Mouse (Mus musculus) embryo, embryonic 10 days (tissue): ENCODE results near the gene 3110009E18Rik.

Source experiments
- DNase-seq: peaks from one replicate; pipeline ENCODE4 v3.0.0-alpha.2; 2015; ENCODE audit warnings: low spot score

The 3110009E18Rik gene

DNA sequence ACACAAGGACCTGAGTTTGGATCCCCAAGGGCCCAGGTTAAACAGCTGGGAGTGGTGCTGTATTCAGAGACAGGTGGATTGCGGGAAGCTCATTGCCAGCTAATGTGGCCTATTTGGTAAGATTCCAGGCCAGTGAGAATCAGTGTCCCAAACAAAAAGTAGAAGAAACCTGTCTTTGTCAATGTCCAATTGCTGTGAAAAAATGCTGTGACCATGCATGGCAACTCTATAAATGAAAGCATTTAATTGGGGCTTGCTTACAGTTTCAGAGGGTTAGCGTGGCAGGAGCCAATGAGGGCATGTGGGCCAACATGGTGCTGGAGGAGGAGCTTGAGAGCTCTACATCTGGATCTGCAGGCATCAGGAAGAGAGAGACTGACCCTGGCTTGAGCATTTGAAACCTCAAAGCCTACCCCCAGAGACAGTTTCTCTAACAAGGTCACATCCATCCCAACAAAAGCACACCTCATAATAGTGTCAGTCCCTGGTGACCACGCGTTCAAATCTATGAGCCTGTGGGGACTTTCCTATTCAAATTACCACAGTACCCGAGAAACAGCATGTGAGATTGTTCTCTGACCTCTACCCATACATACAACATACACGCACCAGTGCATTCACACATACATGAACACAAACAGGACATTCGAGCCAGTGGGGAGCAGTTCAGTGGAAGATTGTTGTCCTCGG lies 24.7 kb downstream of the 3110009E18Rik start:
- no peak for DNase-seq

DNA sequence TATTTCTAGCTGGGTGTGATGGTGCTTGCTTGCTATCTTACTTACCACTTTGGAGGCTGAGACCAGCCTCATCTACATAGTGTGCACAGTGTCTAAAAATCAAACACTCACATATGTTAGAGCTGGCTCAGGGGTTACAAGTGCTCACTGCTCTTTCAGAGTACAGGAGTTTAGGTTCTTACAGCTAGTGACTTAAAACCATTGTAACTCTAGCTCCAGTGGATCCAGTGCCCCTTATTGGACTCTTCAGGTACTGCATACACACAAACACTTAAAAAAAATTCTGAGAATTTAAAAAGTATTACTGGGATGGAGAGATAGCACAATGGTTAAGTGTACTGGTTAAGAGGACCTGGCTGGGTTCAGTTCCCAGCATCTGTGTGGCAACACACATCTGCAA lies 26.0 kb downstream of the 3110009E18Rik start:
- DNase-seq = no peak

DNA sequence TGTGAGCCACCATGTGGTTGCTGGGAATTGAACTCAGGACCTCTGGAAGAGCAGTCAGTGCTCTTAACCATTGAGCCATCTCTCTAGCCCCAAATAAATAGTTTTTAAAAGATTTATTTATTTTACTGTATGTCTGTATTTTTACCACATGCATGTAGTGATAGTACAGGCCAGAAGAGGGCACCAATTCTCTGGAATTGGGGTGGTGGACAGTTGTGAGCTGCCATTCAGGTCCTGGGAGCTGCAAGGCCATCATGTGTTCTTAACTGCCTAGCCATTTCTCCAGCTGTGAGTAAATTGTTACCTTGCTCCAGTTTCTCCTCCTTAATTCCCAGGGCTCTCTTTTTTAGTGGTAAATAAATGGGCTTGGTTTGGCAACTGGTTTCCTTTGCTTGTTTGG lies 33.2 kb downstream of the 3110009E18Rik start:
- DNase-seq = peak; percentile 67

DNA sequence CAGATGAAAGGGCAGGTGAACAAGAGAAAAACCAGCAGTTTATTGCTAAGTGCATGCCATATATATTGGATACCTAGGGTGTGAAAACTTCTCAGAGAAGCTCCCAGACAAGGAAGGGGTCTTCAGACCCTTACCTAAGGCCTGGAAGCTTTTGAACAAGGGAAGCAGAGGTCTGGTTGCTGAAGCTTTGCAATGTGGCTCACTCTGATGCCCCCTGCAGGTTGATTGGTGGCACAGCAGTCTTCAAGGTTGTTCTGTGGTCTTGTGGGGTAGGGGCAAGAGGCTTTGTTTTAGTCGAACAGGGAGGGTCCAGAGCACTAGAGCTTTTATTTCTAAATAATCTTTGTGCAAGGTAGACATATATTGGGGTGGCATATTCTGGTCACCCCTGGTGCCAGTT lies 34.3 kb downstream of the 3110009E18Rik start:
- DNase-seq = peak; percentile 68

DNA sequence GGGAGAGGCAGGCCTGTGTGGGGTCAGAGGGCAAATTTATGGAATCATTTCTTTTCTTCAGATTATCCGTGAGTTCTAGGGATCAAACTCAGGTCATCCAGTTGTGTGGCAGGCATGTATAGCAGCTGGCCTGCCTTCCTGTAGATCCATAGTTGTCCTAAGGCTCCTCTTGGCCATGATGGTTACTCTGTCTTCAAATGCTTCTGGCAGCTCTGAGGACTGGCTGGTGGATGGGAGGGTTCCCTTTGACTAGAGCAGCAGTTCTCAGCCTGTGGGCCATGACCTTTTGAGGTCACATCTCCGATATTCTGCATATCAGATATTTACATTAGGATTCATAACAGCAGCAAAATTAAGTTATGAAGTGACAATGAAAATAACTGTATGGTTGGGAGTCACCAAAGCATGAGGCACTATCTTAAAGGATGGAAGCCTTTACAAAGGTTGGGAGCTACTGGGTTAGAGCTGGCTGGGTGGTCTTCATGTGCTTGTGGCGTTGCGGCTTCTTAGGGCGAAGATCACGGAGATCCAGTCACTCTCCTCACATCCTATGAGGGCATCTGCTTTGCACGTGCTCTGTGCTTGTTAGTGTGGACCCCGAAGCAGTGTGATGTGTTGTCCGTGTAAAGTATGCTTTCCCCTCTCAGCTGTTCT lies 37.6 kb downstream of the 3110009E18Rik start:
- DNase-seq = no peak

DNA sequence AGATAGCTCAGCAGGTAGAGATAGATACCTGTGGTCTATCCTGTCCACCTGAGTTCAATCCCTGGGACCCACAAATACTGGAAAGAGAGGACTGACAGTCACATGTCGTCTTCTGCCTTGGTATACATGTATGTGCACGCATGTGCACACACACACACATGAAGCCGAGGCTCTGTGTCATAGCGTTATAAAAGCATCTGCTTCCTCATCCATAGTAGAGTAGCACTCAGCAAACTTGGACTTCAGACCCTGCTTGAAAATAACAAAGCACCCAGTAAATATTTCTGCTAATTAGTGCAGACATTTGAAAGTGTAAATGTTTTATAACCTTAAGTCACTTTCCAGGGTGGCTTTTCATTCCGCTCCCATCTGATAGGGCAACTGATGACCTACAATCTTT lies 40.5 kb downstream of the 3110009E18Rik start:
- DNase-seq = no peak

DNA sequence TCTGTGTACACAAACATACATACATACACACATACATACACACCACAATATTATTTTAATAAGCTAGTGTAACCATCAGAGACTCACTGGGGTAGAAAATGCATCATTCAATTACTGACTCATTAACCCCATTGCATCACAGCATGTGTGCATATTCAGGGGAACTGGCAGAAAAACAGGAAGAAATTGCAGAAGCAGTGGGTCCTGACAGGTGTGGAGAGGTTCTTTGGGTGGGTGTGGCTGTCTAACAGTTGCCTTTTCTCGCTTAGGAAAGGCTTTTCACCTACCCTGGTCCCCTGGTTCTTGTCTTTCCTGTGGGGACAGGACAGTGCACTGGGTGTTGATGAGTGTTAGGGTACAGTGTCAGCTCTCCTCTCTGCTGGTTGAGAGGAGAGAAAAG lies 41.6 kb downstream of the 3110009E18Rik start:
- DNase-seq = no peak

DNA sequence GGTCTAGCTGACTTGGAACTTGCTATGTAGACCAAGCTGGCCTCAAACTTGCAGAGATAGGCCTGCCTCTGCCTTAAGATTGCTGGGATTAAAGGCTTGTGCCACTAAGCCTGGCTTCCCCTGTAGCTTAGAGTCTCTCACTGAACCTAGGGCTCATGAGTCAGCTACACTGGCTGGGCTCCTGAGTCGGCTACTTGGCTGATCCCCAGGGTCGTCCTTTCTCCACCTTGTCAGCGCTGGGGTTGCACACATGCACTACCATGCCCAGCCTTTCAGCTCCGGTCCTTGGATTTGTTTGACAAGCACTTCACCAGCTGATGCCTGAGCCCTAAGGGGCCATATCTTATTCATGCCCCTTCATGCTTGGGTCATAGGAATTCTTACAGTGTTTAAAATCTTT lies 47.0 kb downstream of the 3110009E18Rik start:
- no peak for DNase-seq

DNA sequence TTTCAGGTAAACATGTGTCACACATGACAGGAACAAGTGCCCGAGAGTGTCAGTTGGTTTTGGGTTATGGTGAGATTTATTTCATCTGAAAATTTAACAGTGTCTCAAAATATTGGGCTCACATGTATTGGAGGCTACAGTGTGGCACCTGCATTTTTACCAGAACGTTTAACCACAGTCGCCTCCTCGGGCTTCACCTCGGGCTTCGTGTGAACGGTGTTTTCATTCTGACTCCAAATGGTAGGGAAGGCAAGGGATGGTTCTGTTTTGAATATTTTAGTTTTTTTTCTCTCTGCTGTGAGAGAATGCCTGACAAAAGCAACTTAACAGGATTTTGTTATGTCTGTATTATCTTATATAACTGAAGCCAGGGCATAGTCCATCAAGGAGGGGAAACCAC lies 47.7 kb downstream of the 3110009E18Rik start:
- no peak for DNase-seq

DNA sequence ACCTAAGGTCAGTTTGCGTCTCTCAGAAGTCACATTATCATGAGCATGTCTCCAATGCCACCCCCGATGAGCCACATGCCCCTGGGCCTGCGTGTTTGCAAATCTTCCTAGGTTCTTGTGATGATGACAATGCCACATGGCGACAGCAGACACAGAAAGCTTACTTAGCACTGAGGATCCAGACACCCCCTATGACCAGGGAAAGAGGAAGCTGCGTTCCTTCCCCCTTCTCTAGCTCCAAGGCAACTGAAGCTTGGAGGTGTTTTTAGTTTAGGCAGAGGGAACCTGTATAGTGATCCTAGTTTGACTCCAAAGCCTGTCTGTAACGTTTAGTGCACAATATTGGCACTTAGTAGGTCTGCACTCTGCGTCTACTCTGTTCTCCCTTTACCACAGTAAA lies 49.3 kb downstream of the 3110009E18Rik start:
- DNase-seq = no peak

DNA sequence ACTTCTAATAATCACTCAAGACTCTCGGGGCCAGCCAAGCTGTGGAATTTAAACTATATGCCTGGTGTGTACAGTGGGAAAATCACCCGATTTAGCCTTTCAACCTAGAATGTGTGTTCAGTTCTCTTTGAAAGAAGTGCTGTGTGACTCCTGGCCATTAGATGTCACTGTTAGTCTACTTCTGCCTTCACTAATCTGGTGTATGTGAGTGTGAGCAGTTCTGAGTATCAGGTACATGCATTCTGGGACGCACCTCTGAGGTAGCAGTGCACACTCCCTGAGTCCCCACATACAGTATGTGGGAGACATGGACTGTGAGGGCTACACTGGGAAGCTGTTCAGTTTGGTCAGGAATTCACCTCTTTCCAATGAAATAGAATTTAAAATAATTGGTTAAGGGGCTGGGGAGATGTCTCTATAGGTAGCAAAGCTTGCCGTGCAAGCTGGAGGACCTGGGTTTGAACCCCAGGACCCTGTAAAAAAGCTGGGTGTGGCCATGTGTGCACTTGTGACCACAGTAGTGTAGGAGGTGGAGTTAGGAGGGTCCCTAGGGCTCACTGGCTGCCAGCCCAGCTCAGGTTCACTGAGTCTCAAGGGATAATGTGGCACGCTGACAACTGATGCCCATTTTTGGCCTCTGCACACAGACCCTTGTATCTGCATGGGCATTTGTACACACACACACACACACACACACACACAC lies 51.0 kb downstream of the 3110009E18Rik start:
- DNase-seq = peak; percentile 57

DNA sequence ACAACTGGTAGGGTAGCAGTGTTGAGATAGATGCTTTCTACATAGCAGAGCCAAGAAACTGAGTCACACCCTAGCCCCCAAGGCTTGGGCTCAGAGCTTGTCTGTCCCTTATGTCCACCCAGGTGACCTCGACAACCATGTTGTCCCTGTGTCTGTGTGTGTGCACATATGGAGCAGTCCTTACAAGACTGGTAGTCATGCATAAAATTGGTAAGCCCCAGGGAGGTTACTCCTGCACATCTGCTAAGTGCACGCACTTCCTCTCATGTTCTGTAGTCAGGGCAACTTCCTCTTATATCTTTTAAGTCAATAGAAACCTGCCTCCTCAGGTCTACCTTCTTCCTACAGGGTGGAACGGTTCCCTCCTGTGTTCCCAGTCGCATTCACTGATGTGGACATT lies 54.0 kb downstream of the 3110009E18Rik start:
- DNase-seq = no peak

DNA sequence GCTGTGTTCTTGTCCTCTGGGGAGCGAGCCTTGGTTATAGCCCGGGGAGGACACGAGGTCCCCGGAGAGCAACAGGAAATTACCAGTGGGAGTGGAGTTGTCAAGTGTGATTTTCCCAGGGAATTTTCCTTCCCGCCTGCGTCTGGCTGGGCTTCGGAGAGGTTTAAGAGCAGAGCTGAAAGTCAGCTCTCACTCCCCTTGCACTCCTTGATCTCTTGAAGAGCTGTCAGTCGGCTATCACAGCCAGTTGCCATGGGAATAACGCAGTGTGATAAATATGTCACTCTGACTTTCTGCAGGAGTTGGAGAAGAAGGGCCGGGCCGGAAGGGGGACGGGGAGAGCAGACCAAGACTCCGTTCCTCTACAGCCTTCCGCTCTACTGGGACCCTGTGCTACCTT lies 55.3 kb downstream of the 3110009E18Rik start:
- DNase-seq = peak; percentile 34

DNA sequence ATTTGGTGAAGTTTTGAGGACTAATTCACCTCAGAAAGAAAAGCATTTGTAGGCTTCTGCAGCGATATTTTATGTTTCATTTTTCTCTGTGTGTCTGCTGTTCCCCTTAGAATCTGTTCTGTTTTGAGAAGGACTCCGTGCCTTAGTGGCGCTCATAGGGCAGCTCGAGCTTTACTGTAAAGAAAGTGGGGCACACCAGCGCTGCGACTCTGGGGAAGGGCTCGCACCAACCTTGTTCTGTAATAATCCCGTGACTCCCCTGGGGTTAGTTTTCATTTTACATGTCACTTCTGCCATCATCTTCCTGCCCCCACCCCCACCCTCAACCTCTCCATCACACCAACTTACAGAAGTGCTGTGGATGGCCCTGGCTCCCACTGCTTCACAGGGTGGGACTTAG lies 56.2 kb downstream of the 3110009E18Rik start:
- DNase-seq = no peak

DNA sequence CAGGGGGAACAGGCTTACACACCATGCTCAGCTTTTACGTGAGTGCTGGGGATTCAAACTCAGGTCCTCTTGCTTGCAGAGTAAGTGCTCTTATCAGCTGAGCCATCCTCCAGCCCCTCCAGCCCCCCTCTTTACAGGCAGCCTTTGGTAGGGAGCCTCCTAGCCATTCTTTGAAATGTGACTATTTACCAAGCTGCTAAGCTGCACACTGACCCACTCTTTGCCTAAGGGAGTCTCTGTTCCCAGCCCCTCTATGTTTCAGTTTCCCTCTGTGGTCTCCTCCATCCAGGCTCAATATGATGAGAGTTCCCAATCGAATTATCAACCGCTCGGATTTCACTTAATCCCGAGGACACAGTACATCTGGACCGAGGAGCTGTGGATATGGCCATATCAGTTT lies 65.2 kb downstream of the 3110009E18Rik start:
- DNase-seq = no peak

DNA sequence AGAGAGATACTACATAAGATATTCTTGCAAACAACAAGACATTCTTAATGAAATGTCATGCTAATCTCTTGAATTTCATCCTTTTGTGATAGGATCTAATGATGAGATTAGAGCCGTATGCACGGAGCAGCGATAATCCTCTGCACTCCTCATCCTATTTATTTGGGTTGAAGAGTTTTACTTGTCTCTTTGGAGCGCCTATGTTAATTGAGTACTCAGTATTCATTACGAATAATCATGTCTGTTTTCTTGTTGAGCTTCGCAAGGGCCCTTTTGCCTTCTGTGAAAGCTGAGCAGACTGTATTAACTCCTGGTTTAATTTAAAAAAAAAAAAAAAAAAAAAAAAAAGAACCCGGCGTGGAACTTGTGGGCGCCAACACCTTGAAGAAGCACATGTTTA lies 65.7 kb downstream of the 3110009E18Rik start:
- DNase-seq = no peak

DNA sequence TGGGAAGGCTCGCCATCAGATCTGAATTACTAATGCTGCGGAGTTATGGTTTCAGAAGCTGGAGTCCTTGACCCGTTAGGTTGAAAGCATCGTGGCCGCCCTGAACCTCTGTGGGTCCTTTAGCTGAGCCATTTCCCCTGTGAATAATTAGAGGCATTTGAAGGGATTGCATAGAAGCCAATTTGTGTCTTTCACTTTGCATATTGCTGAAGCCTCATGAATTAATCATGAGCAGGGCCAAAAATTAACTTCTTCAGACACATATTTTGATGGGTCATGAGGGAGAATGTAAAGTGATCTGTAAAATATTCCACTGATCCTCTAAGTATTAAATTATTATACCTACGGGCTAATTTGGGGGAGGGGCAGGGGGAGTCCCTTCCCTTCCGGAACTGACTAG lies 66.1 kb downstream of the 3110009E18Rik start:
- DNase-seq = no peak

DNA sequence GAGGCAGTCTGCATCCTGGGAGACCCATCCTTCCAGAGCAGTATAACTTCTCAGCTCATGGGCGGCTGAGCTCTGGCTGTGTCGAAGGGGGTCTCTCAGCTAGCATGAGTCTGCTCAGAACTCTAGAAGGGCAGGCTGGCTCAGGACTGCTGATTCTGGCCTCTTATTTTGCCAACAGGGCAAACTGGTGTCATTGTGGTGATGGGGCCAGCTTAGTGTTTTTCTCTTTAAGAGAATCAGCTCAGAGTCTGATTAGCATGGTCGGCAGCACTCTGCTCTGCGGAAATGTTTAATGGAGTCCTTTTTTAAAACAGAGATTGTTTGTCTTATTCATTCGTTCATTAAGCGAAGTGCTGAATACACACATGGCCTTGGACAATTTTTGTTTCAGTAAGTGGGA lies 68.2 kb downstream of the 3110009E18Rik start:
- no peak for DNase-seq

DNA sequence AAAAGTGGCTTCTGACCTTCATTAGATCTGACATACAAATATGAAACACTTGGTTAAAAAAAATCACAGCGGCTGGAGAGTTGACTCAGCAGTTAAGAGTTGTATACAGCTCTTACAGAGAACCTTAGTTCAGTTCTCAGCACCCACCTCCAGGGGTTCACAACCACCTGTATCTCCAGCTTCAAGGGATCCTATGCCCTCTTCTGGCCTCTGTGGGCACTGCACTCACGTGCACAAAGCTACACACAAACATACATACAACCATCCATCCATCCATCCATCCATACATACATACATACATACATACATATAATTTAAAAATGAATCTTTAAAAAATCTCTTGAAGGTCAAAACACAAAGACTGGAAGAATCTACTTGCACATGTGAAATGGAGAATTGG lies 69.3 kb downstream of the 3110009E18Rik start:
- no peak for DNase-seq

DNA sequence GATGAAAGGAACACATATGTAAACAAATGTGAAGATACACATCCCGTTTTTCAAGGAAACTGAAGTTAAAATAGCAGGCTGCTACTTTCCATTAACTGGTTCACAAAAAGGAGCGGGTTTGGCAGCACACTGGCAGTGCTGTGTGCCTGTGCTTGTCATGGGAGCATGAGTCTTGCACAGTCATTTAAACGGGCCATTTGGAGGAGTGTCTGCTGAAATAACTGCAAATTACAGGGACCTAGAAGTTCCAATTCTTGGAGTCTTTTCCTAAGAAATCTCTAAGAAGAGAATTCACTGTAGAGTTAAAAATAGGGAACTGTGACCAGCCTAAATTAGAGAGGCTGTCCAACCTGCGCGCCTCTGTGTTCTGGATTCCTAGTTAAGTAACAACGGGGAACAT lies 70.0 kb downstream of the 3110009E18Rik start:
- DNase-seq = no peak

DNA sequence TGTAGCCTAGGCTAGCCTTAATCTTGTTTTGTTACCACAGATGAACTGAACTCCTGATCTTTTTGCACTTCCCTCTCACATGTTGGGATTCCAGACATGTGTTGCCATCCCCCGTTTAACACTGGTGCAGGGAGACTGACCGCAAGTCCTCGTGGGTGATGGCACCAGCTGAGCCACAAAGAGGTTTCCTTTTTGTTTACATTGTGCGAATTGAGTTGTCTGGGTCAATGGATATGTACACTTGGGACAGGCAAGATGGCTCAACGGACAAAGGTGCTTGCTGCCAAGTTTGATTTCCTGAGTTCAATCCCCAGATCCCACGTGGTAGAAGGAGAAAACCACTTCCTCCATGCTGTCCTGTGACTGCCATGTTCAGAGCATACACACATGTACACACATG lies 71.3 kb downstream of the 3110009E18Rik start:
- no peak for DNase-seq

DNA sequence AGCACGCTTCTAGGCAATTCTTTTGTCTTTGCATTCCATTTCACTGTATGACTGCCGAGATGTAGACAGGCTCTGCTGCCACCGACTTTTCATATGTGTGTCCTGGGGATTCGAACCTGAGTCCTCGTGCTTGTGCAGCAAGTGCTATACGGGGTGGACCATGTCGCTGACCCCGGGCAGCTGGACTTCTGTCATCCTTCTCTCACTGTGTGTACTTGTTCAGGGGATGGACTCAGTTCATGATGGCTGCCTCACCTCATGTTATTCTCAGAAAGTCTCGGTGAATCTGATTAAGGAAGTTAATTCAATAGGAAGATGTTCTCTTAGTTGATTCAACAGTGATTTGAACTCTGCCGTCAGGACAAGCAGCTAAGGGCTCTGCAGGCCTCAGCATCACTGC lies 72.6 kb downstream of the 3110009E18Rik start:
- no peak for DNase-seq

DNA sequence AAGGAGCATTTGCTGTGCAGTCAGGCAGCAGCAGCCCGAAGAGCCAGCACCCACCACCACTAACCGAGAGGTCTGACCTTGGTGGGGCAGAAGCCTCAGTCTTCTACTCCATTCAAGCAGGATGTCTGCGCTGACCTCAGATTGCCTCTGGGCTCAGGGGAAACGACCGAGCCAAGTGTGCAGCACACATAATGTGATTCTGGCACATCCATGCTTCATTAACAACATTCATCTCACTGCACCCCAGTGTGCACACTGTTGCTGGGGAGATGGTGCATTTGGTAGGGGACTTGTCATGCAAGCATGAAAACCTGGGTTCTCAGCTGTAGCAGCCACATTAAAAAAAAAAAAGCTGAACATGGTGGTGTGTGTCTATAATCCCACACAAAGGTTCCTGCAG lies 75.0 kb downstream of the 3110009E18Rik start:
- DNase-seq = no peak
